Mouse (Mus musculus): ENCODE measurements around the gene Ptpn3. TPM values are rescaled to one million over a fixed set of nuclear protein-coding genes. Genes with fewer than 3 reads are reported as not detected.

Ptpn3 gene
- 10 to 100 TPM; 29.0 to 34.7 TPM for total RNA-seq (2021)
- long read RNA-seq, experiment 1, partial matches to known transcripts = 0 of 3 reads
- long read RNA-seq, experiment 1, other reads (novel, unspliced or antisense) = 2 of 3 reads
- long read RNA-seq, experiment 2, partial matches to known transcripts = 1 of 8 reads
- long read RNA-seq, experiment 2, other reads (novel, unspliced or antisense) = 7 of 8 reads

DNA sequence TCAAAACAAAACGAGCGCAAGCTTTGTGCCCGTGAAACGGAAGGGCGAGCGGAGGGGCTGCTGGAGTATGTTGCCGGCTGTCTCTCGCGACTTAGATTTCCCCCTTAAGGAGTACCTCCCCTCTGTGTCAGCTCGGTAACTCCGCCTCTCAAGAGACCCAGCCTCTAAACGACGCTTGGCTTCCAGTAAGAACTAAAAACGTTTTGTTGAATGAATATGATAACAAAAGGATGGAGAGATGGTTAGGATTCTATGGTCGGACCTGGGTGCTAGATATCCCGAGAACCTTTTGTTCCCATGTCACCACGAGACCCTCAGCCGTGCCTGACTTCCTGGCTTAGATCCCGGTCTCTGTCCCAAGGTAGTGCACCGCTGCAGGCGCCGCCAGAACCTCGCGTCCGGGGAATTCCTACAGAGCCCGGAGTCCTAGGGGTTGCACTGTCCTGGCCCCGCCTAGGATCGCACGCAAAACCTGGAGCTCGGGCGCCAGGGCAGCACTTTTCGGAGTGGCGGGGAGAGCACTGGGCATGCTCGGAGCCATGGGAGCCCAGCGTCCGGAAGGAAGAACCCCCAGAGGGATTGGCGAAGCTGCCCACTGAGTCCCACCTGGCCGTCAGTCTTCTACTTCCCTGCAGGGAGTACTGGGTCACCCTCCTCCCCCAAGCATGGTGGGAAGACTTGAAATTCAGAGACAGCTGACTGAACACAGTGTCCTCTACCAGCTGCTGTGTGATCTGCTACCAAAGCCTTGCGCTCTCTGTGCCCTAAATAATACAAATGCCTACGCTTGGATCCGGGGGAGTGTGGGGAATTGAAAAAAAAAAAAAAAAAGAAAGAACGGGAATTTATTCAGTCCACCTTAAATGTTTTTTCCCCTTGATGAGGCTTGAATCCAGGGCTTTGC, at the start of gene Ptpn3:
TSS of gene Ptpn3 (minus strand) at position 428 of the 904 bp plus-strand sequence.
- DNase-seq (ENCODE audit: low spot score in 2 of 2) = peak; percentile 70 to 79

DNA sequence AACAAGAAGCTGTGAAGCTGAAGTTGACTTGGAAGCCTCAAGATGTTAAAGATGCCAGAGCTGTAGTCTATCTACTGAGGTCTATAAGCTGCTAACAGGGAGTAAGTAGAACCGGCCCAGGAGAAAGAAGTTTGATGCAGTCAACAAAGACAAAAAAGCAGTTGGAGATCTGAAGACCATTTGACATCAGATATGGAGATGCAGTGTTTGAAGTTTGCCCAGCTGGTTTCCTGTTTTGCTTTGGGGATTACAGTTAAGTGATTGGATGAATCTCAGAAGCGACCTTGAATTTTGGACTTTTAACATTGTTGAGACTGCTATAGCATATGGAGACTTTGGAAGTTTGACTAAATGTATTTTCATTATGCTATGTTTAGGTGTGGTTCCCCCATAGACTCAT, 48.9 kb upstream of the Ptpn3 start:
- DNase-seq (ENCODE audit: low spot score in 2 of 2) = no peak

GRCm38 (mm10) chr4:57343996-57344395, 42.4 kb upstream of the Ptpn3 start:
- DNase-seq (ENCODE audit: low spot score in 2 of 2) = no peak

DNA sequence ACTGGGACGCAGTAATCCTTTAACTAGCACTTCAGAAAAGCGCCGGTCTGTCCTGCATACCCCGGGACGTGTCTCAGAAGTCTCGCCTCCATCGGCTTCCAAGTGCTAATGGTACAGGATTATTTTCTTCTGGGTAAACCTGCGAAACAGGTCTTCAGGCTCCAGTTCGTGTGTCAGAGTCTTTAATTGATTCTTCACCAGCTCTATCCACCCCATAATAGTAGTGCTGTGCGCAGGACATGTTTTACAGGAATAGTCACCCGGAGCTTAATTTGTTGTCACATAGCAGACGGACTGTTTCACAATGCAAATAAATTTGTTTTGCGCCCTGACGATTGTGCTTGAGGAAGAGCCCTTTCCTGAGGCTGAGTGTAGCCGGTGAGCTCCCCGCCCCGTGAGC, 37.3 kb upstream of the Ptpn3 start:
- DNase-seq (ENCODE audit: low spot score in 2 of 2) = no peak

GRCm38 (mm10) chr4:57338061-57338460, 36.4 kb upstream of the Ptpn3 start:
- no peak for DNase-seq (ENCODE audit: low spot score in 2 of 2)

DNA sequence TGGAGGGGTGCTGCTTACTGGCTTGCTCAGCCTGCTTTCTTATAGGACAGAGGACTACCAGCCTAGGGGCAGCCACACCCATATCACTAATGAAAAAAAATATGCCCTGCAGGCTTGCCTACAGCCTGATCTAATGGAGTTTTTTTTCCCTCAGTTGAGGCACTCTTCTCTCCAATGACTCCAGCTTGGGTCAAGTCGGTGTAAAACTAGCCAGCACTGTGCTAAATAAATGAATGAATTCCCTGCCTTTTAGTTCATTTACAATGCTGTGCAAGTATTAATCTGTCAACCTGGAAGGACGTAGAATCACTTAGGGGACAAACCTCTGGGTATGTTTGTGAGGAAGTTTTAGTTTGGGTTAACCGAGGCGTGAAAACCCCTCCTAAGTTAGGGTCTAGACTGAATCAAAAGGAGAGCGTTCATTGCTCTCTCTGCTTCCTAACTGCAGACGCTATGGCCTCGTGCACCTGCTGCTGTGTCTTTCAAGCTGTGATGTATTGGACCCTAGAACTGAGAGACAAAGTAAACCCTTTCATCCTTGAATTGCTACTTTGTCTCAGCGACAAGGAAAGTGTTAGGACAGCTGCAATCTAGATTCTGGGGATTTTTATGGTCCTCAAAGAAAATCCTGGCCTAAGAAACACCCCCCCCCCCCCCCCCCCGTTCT, 33.5 kb upstream of the Ptpn3 start:
- no peak for DNase-seq (ENCODE audit: low spot score in 2 of 2)

GRCm38 (mm10) chr4:57333926-57334548, 32.4 kb upstream of the Ptpn3 start:
- no peak for DNase-seq (ENCODE audit: low spot score in 2 of 2)

DNA sequence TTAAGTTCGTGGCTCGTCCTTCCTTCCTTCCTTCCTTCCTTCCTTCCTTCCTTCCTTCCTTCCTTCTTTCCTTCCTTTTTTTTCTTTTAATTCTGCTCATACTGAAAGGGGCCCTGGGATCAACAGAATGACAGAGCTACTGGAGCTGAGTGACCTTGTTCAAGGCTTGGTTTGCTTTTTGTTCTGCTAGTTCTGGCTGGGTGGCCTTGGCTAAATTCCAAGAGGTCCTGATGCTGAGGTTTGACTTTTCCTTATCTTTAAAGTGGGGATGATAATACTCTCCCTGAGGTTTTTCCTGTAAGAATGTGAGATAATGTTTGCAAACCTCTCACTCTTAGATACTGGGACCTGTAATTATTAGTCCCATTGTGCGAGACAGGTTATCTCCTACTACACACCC, 30.9 kb upstream of the Ptpn3 start:
- no peak for DNase-seq (ENCODE audit: low spot score in 2 of 2)

DNA sequence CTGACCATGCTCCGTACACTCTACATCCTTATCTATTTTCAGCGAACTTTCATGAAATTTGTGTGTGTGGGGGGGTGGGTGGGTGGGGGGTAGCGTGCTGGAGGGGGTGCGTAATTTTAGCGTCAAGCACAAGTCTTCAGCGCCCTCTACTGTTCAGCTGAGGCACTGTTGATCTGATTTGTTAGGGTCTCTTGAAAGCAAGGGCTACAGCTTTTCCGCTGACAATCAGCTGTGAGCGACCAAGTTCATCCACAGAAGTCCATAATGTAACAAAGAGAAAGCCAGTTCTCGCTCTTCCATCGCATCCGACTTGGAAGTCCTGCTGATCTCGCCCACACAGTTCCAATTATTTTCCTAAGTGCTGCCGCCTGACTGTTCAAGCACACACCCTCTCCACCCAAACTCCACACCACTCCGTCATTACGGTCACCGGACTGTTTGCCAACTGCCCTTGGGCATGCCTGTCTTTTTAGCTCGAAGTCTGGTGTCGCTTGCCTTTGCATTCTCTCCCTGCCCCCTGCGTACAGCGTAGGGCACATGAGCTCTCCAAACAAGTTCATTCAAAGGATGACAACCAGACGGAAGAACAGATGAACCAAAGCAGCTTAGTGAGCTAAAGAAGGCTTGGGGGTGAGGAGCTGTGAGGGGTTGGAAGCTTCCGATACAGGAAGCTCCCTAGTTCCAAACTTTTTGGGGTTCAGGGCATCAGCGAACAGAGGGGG, 19.1 kb upstream of the Ptpn3 start:
- no peak for DNase-seq (ENCODE audit: low spot score in 2 of 2)

DNA sequence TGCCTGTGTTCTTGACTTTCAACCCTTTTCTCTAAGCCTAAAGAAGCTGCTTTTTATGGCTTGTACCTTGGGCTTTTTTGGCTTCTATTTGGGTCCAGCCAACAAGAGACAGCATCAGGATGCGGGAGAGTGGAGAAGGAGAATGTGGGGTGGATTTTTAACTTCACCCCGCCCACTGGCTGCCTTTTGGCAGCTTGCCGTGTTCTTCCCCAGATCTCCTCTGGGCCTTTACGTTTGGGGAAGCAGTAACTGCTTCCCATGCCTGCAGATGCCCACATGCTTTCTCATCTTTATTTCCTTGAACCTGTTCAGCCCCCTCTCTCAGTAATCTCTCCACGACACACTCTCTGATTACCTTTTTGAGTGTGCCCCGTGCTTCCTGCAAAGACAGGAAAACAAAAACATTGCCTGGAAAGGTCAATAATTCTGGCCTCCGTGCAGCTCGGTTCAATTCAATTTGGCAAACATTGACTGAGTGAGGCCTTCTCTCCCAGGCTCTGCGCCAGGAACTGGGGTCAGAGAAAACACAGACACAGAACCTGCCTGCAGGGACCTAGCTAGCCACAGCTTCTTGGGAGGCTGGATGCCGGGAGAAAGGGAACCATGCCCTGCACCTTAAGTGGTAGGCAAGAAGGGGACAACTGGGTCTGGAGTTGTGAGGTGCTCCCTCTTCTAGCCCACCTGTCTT, 17.0 kb upstream of the Ptpn3 start:
- DNase-seq (ENCODE audit: low spot score in 2 of 2) = no peak

DNA sequence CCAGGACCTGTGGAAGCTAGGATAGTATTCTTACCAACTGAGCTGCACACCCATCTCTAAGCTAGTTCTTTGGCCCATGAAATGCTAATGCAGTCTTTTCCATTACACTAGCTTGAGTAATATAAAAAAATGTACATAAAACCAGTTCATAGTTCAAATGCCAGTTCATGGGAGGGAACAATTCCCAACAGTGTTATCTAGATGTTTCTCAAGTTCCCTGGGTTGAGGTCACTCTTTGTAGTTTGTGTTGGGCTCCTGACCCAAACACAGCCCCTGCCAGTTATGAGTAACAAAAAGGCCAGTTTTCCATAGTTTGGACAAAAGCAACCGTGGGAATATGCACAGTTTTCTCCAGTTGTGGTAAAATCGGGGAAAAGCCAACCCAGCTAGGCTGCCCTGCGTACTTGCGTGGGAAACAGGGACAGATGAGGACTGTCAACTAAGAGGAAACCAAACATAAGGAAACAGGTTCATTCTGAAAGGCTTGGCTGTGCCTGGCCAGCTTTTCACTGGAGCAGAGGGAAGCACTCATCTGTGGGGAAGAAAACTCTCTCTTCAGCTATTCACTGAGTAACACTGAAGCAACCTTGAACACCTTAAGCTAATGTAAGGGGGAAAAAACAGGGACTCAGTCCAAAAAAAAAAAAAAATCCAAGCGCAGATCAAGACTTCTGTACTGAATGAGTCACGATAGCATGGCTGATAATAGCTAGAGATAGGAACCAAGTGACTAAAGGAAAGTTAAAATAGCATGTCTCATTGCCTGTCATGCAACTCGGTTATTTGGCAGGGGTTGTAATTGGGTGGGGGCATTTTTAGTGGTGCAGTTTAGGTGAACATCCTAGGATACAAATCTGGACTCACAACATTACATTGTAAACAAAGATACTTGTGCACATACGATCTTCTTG, 10.9 kb upstream of the Ptpn3 start:
- no peak for DNase-seq (ENCODE audit: low spot score in 2 of 2)

- no peak for DNase-seq (ENCODE audit: low spot score in 2 of 2)
These were observed 10.1 kb upstream of the Ptpn3 start for GRCm38 (mm10) chr4:57311750-57312149.

DNA sequence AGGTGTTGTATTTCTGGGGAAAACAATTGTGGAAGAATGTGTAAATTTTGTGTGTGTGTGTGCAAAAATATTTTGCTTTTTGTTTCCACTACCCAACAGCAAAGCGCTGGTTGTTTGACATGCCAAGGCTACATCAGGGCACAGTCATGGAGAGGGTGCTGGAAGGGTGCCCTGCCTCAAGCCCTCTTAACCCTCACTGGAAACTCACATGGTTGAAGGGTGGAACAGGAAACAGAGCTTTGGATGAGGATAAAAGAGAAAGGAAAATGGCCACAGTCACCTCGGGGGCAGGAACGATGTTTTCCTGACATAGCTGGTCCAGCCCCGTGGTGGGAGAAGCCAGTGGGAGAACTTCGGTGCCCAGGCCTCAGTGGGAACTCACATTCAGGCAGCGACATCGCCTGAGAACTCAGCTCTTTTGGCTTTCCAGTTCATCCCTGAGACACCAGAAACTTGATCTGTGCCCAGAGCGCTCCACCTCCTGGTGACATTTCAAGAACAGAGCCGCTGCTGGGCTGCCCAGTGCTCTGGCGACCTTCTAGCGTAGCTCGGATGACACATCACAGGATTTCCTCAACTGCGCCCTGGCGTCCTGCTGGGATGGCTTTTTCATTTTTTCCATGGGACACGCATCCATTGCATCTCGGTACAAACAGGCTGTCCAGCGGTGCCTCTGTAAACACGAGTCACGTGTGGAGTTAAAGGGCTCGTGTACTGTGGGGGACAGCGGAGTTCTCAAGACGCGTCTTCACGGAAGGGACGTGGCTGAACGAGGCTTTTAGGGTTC, 6.8 kb upstream of the Ptpn3 start:
- peak; percentile 10 to 51 for DNase-seq (ENCODE audit: low spot score in 2 of 2)

DNA sequence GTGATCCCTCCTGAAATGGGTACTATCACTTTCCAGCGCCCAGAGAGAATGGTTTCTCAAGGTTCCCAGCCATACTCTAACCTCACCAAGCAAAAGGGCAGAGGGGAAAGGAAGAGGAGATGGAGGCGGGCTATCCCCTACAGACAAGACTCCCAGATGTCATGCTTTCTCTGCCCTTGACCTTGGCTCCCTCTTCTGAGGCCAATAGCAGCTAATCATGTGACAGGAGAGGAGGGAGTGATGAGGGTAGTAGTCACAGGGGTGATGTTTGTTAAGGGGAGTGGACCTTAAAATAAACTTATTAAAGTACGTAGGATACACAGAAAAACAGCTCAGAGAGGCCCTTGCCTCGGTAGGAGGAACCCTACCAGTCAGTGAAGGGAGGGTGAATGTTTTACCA, 6.1 kb upstream of the Ptpn3 start:
- no peak for DNase-seq (ENCODE audit: low spot score in 2 of 2)

DNA sequence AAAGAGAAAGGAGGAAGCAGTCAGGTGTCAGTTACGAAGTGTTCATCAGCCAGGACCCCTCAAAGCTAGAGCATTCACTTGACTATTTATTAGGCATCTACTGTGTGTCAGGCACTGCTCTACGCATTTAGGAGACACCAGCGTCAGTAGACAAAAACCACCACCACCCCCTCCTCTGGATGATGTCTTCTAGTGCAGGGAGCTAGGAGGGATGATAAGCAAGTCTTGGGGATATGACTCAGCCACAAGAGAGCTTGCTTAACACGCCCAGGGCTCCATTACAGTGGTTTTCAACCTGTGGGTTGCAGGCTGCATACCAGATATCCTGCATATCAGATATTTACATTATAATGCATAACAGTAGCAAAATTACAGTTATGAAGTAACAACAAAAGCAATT, 4.6 kb upstream of the Ptpn3 start:
- DNase-seq (ENCODE audit: low spot score in 2 of 2) = no peak

GRCm38 (mm10) chr4:57305644-57306043, 4.0 kb upstream of the Ptpn3 start:
- no peak for DNase-seq (ENCODE audit: low spot score in 2 of 2)

DNA sequence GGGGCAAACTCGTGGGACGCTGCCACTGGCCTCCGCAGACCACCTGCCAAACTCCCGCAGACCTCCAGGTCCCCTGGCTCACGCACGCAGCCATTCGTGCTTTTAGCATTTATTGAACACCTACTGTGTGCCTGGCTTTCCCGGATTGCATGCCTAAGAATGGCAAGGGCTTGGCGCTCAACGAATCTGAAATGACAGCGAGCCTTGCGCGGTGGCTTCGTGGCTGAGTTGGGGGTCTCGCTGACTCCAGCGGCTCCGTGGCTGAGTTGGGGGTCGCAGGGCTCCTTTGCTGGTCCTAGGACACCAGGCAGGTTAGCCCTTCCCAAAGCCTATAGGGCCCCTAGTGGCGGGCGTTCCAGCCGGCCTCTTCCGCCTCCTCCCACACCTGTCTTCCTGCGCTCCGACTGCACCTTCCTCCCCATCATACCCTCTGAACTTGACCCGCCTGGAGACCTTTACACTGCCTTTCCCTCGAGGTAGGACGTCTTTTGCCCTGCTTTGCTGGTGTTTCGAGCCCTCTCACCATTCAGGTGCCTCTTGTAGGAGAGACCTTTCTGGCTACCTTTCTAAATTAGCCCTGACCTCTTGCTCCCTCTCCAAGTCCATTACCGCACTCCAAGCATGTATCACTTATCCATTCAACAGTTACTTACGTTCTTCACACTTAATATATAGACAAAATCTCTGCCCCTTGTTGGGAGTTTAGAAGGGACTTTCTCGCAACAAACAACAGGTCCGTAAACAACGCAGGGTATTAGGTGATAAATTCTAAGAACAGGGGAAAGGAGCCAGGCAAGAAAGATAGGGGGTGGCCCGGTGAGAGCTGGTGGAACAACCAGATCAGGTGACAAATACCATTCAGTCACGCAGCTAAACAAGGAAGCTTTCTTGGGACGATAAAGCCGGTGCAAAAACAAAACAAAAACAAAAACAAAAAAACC, 898 bp downstream of the Ptpn3 start:
- no peak for DNase-seq (ENCODE audit: low spot score in 2 of 2)
